Mouse (Mus musculus): Measurements from ENCODE around the gene Celf3.

DNA sequence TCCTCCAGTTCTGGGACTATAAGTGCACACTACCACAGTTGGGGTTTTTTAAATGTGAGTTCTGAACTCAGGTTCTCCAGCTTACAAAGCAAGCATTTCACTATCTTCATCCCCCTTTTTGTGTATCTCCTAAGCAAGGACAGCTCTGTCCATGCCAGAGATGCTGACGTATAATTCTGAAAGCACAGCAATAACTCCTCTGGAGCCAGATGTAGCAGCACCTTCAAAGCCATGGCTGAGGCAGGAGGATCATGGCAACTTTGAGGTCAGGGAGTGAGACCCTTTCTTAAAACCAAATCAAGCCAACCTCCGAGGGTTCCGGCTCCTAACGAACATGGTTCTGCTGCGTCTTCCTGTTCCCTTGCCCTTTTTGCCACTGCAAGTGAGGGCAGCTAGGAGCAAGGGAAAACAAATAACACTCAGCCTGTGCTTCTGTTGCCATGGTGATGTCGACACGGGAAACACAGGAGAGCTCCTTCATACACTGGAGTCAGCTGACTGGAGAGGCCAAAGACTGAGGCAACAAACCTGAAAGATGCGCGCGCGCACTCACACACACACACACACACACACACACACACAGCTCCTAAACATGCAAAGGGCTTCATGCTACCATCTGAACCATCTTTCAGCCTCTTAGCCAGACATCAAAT, 14.0 kb upstream of the Celf3 start:
- TF ChIP-seq CTCF (IDR thresholded peaks at IDR 0.05; ENCODE audit: borderline replicate concordance, insufficient read depth, low read length) (no peak), POLR2A (IDR thresholded peaks at IDR 0.05; ENCODE audit: low read depth, low read length) (no peak)
